Mouse (Mus musculus) ES-Bruce4 (cell line): ENCODE measurements around the gene Sdk2.

Experiments
- CTCF ChIP-seq: IDR thresholded peaks from one replicate; pipeline ENCODE4 v1.8.1; 2011; ENCODE audit warnings: low read depth, low read length
- POLR2A ChIP-seq: IDR thresholded peaks from one replicate; pipeline ENCODE4 v1.8.1; 2011; ENCODE audit warnings: low read length; ENCODE audit not compliant: insufficient read depth

- TF ChIP-seq POLR2A (no peak), CTCF (no peak)
Measured at GRCm38 (mm10) chr11:113831608-113832007, 235.2 kb downstream of the Sdk2 start.
